Mouse (Mus musculus): Measurements from ENCODE around the gene Rpl12. TPM values are rescaled to one million over a fixed set of nuclear protein-coding genes. Genes with fewer than 3 reads are reported as not detected.
"Not testable (repeated sequence)": the region's sequence is repeated elsewhere in the genome, so short reads cannot be mapped to it uniquely, and the experiment has no call there.

Gene Rpl12
- total RNA-seq, 1 experiment: 2,117 TPM

DNA sequence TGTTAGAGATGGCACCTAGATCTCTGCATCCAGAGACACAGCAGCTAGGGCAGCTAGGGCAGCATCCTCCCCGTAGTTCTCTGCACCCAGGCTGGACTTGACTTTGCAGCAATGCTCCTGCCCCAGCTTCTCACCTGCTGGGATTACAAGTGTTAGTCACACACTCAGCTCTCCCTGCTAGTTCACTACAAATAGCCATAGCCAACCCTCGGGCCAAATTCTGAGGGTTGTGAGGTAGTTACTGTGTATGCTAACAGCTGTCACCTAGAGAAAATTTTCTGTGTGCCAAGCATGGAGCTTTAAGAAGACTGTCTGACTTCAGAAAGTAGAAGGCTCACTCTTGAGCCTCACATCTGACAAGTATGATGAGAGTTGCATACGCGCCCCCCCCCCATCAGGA, 36.4 kb downstream of the Rpl12 start:
- no peaks in the 10 kb centered on the region for H3K9me3 ChIP-seq (ENCODE audit: control insufficient read depth, insufficient read depth, low read depth, low read length)
- H3K27ac ChIP-seq (ENCODE audit: insufficient read depth, low read depth, low read length, poor library complexity, severe bottlenecking): no peak overlapping the region
- peaks cover 0 to 4% of the 10 kb centered on the region in 2 experiments; a peak in 1 of 4 replicates for H3K4me1 ChIP-seq (ENCODE audit: control insufficient read depth in 2 of 2, insufficient read depth in 2 of 2, low read length in 2 of 2, poor library complexity in 1 of 2)
- H3K36me3 ChIP-seq (ENCODE audit: control insufficient read depth, insufficient read depth, low read length, poor library complexity, severe bottlenecking): no peaks in the 10 kb centered on the region
- no peak overlapping the region for H3K9ac ChIP-seq (ENCODE audit: insufficient read depth, low read depth, low read length, poor library complexity, severe bottlenecking)
- no peak for DNase-seq (ENCODE audit: low read depth, low spot score)
- in situ Hi-C loops (cut with MboI; ENCODE audit: low sequenced_read_pairs in 2 of 2, unreplicated experiment in 2 of 2): no loop called here
- H3K4me3 ChIP-seq (ENCODE audit: insufficient read depth in 1 of 2, low read depth in 1 of 2, low read length in 2 of 2, poor library complexity in 1 of 2, severe bottlenecking in 1 of 2): no peak overlapping the region
- TF ChIP-seq ZC3H11A (IDR thresholded peaks at IDR 0.05; ENCODE audit: borderline replicate concordance, low read depth, low read length) (no peak), CHD2 (IDR thresholded peaks at IDR 0.05; ENCODE audit: low read depth, low read length) (no peak), MAFK (IDR thresholded peaks at IDR 0.05; ENCODE audit: insufficient read depth, low read depth, low read length) (no peak), HCFC1 (IDR thresholded peaks at IDR 0.05; ENCODE audit: borderline replicate concordance, insufficient read depth, low read length) (no peak), ZNF384 (IDR thresholded peaks at IDR 0.05; ENCODE audit: low read depth, low read length) (no peak)

DNA sequence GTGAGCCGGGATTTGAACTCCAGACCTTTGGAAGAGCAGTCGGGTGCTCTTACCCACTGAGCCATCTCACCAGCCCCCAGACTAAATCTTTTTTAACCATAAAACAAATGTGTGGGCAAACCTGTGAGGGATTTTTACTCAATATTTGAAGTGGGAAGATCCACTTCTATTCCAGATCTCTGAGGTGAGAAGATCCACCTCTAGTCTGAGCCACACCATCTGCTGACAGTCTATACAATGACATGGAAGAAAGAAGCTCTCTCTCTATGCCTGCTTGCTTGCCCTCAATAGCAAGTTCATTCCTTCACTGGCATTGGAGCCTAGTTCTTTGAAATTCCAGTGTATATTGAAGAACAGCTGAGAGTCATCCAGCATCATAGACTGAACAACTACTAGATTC, 38.4 kb downstream of the Rpl12 start:
- in situ Hi-C loops (cut with MboI; ENCODE audit: low sequenced_read_pairs in 2 of 2, unreplicated experiment in 2 of 2): no loop called here
- no peak overlapping the region for H3K9ac ChIP-seq (ENCODE audit: insufficient read depth, low read depth, low read length, poor library complexity, severe bottlenecking)
- H3K9me3 ChIP-seq (ENCODE audit: control insufficient read depth, insufficient read depth, low read depth, low read length): no peaks in the 10 kb centered on the region
- H3K4me3 ChIP-seq (ENCODE audit: insufficient read depth in 1 of 2, low read depth in 1 of 2, low read length in 2 of 2, poor library complexity in 1 of 2, severe bottlenecking in 1 of 2): no peak overlapping the region
- no peak for TF ChIP-seq ZNF384 (IDR thresholded peaks at IDR 0.05; ENCODE audit: low read depth, low read length)
- TF ChIP-seq ZC3H11A (IDR thresholded peaks at IDR 0.05; ENCODE audit: borderline replicate concordance, low read depth, low read length): no peak
- TF ChIP-seq CHD2 (IDR thresholded peaks at IDR 0.05; ENCODE audit: low read depth, low read length): no peak
- no peak for TF ChIP-seq MAFK (IDR thresholded peaks at IDR 0.05; ENCODE audit: insufficient read depth, low read depth, low read length)
- no peak for TF ChIP-seq HCFC1 (IDR thresholded peaks at IDR 0.05; ENCODE audit: borderline replicate concordance, insufficient read depth, low read length)
- H3K36me3 ChIP-seq (ENCODE audit: control insufficient read depth, insufficient read depth, low read length, poor library complexity, severe bottlenecking): no peaks in the 10 kb centered on the region; the same call in 1 of the 2 replicates
- no peak overlapping the region for H3K27ac ChIP-seq (ENCODE audit: insufficient read depth, low read depth, low read length, poor library complexity, severe bottlenecking)
- no peak for DNase-seq (ENCODE audit: low read depth, low spot score)
- H3K4me1 ChIP-seq (ENCODE audit: control insufficient read depth in 2 of 2, insufficient read depth in 2 of 2, low read length in 2 of 2, poor library complexity in 1 of 2): peaks cover 0 to 4% of the 10 kb centered on the region in 2 experiments; a peak in 1 of 4 replicates

DNA sequence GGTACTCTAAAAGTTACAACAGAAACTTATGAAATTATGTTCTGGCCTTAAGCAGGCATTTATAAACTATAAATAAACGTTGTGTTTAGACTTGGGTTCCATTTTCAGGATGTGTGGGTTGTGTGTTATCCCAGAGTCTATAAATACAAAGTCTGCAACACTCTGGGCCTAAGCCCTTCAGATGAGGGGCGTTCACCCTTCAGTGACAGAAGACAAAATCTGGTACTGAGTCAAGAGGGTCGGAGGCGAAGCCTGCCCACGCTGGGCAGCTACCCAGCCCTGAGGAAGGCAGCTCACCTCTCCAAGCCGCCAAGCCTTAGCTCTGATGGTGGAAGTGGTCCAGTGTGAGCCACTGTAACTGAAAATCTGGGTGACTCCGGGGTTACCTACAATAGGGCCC, 40.8 kb downstream of the Rpl12 start:
- no peaks in the 10 kb centered on the region for H3K4me1 ChIP-seq (ENCODE audit: control insufficient read depth in 2 of 2, insufficient read depth in 2 of 2, low read length in 2 of 2, poor library complexity in 1 of 2)
- H3K4me3 ChIP-seq (ENCODE audit: insufficient read depth in 1 of 2, low read depth in 1 of 2, low read length in 2 of 2, poor library complexity in 1 of 2, severe bottlenecking in 1 of 2): no peak overlapping the region
- no peak for DNase-seq (ENCODE audit: low read depth, low spot score)
- no peaks in the 10 kb centered on the region; the same call in 1 of the 2 replicates for H3K36me3 ChIP-seq (ENCODE audit: control insufficient read depth, insufficient read depth, low read length, poor library complexity, severe bottlenecking)
- no peaks in the 10 kb centered on the region for H3K9me3 ChIP-seq (ENCODE audit: control insufficient read depth, insufficient read depth, low read depth, low read length)
- no peak overlapping the region for H3K27ac ChIP-seq (ENCODE audit: insufficient read depth, low read depth, low read length, poor library complexity, severe bottlenecking)
- in situ Hi-C loops (cut with MboI; ENCODE audit: low sequenced_read_pairs in 2 of 2, unreplicated experiment in 2 of 2): no loop called here
- no peak for TF ChIP-seq HCFC1 (IDR thresholded peaks at IDR 0.05; ENCODE audit: borderline replicate concordance, insufficient read depth, low read length)
- TF ChIP-seq MAFK (IDR thresholded peaks at IDR 0.05; ENCODE audit: insufficient read depth, low read depth, low read length): no peak
- TF ChIP-seq ZC3H11A (IDR thresholded peaks at IDR 0.05; ENCODE audit: borderline replicate concordance, low read depth, low read length): no peak
- no peak for TF ChIP-seq ZNF384 (IDR thresholded peaks at IDR 0.05; ENCODE audit: low read depth, low read length)
- no peak for TF ChIP-seq CHD2 (IDR thresholded peaks at IDR 0.05; ENCODE audit: low read depth, low read length)
- H3K9ac ChIP-seq (ENCODE audit: insufficient read depth, low read depth, low read length, poor library complexity, severe bottlenecking): no peak overlapping the region

DNA sequence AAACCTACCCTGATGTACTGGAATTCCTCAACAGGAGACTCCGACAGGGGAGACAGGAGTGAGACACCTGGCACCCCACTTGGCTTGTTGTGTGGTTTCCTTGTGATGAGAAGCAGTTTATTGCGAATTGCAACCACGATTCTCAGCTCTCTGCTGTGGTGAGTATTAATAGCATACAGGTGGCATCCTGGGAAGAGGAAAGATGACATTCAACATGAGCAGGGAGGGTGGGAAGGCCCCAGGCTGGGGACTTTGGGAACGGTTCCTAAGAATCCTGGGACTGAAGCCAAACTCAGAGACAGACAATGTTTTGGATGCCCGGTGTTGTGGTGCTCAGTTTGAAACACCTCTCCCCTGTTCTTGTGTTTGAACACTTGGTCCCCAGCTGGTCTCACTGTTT, 43.7 kb downstream of the Rpl12 start:
- no peak overlapping the region for H3K4me3 ChIP-seq (ENCODE audit: insufficient read depth in 1 of 2, low read depth in 1 of 2, low read length in 2 of 2, poor library complexity in 1 of 2, severe bottlenecking in 1 of 2)
- H3K36me3 ChIP-seq (ENCODE audit: control insufficient read depth, insufficient read depth, low read length, poor library complexity, severe bottlenecking): no peaks in the 10 kb centered on the region; the same call in 1 of the 2 replicates
- no peak for DNase-seq (ENCODE audit: low read depth, low spot score)
- H3K9ac ChIP-seq (ENCODE audit: insufficient read depth, low read depth, low read length, poor library complexity, severe bottlenecking): no peak overlapping the region
- in situ Hi-C loops (cut with MboI; ENCODE audit: low sequenced_read_pairs in 2 of 2, unreplicated experiment in 2 of 2): no loop called here
- no peak for TF ChIP-seq CHD2 (IDR thresholded peaks at IDR 0.05; ENCODE audit: low read depth, low read length)
- no peak for TF ChIP-seq ZC3H11A (IDR thresholded peaks at IDR 0.05; ENCODE audit: borderline replicate concordance, low read depth, low read length)
- no peak for TF ChIP-seq HCFC1 (IDR thresholded peaks at IDR 0.05; ENCODE audit: borderline replicate concordance, insufficient read depth, low read length)
- TF ChIP-seq MAFK (IDR thresholded peaks at IDR 0.05; ENCODE audit: insufficient read depth, low read depth, low read length): no peak
- TF ChIP-seq ZNF384 (IDR thresholded peaks at IDR 0.05; ENCODE audit: low read depth, low read length): no peak
- H3K27ac ChIP-seq (ENCODE audit: insufficient read depth, low read depth, low read length, poor library complexity, severe bottlenecking): no peak overlapping the region
- H3K4me1 ChIP-seq (ENCODE audit: control insufficient read depth in 2 of 2, insufficient read depth in 2 of 2, low read length in 2 of 2, poor library complexity in 1 of 2): no peaks in the 10 kb centered on the region
- no peaks in the 10 kb centered on the region for H3K9me3 ChIP-seq (ENCODE audit: control insufficient read depth, insufficient read depth, low read depth, low read length)

DNA sequence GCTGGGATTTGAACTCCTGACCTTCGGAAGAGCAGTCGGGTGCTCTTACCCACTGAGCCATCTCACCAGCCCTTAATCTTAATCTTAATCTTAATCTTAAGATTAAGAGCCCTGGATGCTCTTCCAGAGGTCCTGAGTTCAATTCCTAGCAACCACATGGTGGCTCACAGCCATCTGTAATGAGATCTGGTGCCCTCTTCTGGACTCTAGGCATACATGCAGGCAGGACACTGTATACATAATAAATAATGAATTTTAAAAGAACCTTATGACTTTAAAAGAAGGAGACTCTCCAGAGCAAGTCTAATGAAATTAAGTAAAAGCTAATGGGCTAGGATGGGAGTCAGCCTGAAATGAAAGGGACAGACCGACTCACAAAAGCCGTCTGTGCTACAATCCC, 47.7 kb downstream of the Rpl12 start:
- DNase-seq (ENCODE audit: low read depth, low spot score); H3K4me3 ChIP-seq (ENCODE audit: insufficient read depth in 1 of 2, low read depth in 1 of 2, low read length in 2 of 2, poor library complexity in 1 of 2, severe bottlenecking in 1 of 2); H3K9ac ChIP-seq (ENCODE audit: insufficient read depth, low read depth, low read length, poor library complexity, severe bottlenecking); in situ Hi-C loops (cut with MboI; ENCODE audit: low sequenced_read_pairs in 2 of 2, unreplicated experiment in 2 of 2); H3K4me1 ChIP-seq (ENCODE audit: control insufficient read depth in 2 of 2, insufficient read depth in 2 of 2, low read length in 2 of 2, poor library complexity in 1 of 2); H3K36me3 ChIP-seq (ENCODE audit: control insufficient read depth, insufficient read depth, low read length, poor library complexity, severe bottlenecking); H3K27ac ChIP-seq (ENCODE audit: insufficient read depth, low read depth, low read length, poor library complexity, severe bottlenecking); H3K9me3 ChIP-seq (ENCODE audit: control insufficient read depth, insufficient read depth, low read depth, low read length): not testable (repeated sequence)
